Mouse (Mus musculus): ENCODE data around the gene Vamp3.

Vamp3 gene

DNA sequence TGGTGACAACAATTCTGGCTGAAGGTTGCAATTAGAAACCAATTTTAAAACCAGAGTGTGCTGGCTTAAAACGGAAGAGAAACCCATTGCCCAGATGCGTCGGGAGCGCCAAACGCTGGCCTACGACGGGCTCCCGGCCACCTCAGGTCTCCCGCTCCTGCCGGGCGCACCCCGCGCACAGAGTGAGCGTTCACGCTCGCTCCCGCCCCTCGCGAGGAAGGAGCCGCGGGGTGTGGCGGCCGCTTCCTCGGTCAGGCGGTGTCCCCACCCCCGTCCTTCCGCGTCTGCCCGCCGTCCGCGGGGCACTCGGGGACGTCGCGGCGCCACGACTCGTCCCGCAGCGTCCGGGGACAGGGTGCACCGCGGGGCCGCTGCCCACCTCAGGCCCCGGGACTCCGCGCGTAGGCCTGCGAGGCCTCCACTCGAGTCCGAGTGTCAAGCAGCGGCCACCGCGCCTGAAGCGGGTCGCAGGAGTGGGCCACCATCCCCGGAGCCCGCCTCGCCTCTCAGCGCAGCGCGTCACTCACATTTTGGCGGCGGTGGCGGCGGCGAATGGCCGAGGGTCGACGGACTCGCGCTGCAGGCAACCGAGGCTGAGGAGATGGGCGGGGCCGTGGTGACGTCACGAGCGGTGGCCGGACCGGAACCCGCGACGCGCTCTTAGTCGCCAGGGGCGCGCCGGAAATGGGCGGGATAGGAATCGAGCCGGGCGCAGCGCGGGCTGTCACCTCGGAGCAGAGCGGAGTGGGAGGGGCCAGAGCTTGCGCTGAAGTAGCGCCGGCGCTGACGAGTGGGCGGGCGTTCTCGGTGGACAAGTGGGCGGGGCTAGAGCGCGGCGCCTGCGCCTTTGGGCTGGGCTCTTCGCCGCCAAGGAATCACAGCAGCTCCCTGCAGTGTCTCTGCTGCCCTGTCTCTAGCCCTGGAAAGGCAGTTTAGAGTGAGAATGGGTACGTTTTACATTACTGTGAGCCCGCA is at the start of gene Vamp3:
TSS of gene Vamp3 (minus strand) at position 617 of the 975 bp plus-strand sequence.
- DNase-seq, result peak; percentile 100

DNA sequence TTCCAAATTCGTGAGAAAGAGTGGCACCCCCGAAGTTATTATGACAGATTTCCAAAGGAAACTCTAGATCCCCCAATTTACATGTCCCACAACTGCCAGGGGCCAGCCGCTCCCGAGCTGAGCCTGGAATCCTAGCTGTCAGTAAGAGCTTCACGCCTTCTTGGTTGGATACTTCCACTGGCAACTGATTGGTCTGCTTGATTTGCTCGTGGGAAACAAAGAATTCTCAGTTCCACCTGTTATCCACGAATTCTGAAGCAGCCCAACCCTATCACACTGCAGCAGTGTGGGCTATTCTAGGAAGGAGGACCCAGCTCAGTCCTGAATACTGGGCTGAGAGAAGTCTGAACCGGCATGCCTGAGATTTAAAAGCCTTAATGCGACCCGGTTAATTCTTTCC is 48.7 kb upstream of the Vamp3 start:
- no peak for DNase-seq

DNA sequence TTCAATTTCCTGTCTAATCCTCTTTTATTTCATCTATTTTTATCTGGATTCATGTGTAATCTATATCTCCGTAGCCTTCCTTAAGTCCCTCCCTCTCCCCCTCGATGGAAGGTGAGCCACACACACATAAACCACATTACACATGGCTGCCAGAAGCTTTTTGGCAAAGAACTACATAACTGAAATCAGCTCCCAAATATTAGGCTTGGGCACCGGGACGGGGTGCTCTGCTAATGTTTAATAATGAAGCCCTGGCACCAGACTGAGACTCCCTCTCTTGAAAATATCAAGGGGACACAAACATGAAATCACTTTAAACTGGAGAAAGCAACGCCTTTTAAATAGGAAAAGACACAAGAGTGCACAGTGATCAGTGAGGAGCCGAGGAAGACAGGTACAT is 48.1 kb upstream of the Vamp3 start:
- DNase-seq, result no peak

DNA sequence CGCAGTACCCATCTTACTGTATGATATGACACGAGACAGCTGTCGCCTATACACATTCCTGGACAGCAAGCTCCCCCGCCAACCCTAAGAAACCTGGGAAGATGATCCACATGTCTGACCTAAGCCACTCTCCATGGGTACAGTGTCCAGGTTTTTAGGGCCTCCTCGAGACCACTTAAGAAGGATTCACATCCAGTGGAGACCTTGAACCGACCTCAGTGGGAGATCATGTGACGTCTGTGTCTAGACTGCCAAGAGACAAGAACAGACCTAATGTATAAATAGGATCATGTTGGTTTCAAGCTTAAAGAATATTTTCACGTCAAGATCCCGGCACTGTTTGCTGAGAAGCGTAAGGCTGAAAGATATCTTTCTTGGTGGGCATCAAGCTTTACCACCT is 46.4 kb upstream of the Vamp3 start:
- no peak for DNase-seq

DNA sequence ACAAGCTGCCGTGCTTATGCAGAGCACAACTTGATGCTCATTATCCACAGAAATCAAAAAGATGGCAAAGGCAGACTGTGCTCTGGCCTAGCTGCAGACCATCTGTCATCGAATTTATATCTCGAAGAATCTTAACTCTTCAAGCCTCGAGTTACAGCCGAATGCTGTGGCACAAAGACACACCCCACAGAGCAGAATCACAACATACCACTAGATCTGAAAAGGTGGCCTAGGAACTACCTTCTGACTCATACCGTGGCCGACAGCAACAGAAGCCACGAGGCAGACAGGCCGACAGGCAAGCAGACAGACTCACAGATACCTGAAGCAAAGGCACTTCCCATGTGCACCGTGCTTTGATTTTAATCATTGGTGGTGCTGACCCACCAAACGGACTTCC is 45.9 kb upstream of the Vamp3 start:
- DNase-seq, result no peak

DNA sequence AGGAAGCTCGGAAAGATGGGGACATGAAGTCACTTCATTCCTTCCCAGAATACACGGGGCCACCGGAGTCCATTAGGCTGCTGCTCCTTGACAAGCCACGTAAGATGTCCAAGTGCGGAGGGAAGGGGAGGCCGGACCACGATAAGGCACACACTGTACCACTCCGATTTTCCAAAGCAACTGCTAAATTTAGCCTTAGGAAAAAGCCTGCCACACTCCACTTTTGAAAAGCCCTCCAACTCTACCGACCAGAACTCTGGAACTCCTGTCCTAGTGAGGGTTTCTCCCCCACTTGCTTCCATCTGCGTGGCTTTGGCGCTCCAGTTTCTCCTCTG is 39.3 kb upstream of the Vamp3 start:
- no peak for DNase-seq

DNA sequence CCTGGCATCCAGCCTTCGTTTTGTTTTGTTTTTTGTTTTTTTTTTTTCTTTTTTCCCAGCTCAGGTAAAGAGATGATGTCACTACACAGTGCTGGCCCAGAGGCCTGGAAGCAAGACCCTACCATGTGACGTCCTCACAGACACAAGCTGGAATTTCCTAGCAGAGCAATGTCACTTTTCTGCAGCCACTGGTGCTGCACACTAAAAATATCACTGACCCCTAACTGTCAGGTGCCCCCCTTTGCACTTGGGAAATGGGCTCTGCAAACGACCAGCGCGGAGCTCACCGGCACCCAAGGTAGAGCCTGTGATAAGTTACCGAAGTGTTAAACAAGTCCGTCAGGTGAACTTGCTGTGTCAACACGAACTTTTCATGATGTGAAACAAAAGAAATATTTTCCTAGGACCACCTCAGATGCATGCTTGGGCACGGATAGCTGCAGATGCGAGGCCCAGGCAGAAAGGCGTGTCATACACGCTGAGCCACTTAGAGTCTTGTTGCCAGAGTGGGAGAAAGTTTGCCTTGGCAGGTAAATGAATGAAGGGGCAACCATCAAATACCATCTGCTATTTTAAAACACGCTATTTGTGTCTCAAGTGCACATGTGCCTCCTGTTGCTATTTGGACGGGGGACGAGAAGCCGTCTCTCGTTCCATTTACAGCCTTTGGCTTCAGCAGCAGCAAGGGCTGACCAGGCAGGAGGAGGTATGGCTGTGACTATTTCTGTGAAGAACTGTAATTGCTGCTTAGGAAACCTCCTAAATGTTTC is 38.8 kb upstream of the Vamp3 start:
- DNase-seq, result no peak

DNA sequence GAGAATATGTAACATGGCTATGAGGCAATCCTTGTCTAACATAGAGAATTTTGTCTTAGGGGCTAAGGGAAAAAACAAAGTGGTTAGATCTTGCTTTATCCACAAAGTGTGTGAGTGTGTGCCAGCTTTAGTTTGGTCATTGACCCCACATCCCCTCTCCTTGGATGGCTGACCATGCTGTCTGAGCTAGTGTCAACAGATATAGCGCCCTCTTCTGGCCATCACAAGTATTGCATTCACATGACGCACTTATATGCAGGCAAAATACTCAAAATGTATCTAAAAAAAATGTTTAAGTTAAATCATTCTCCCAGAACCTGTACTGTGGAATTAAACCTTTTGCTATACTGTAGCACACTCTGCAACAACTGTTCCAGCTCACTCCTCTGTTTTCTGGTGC is 37.4 kb upstream of the Vamp3 start:
- peak; percentile 67 for DNase-seq

DNA sequence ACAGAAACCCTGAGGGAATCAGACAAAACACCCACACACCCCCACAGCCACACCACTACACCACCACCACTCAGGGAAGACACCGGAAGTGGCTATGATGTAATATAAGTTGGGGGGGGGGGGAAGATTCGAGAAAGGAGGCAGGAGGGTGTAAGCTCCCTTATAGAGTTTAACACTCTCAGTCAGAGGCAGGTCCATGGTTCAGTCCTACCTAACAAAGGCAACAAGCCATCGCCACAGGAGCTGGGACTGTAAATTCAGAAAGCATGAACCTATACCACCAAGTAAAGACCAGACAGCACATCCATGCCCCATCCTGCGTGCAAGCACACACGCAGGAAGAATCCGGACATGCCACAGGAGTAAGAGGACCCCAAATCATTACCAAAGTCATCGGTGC is 31.5 kb upstream of the Vamp3 start, which contains the start of gene Gm13090:
TSS of gene Gm13090 (plus strand) at position 301 of the 400 bp plus-strand sequence.
- no peak for DNase-seq

DNA sequence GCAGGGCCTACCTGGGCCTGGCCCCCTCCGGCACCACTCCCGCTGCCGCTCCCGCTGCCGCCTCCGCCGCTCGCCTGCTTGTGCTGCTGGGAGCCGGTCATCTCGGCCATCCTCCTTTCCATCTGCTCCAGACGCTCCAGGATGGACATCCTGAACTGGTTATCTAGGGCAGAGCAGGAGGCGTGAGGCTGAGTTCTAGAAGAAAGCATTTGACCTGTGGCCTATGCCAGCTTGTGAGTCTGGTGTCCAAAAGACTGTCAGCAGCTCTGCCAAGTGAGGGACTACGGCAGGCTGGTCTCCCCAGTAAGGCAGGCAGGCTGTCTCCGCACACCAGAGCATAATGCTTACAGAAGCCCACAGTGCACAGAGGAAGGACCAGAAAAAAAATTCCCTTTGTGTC is 31.1 kb upstream of the Vamp3 start:
- no peak for DNase-seq

DNA sequence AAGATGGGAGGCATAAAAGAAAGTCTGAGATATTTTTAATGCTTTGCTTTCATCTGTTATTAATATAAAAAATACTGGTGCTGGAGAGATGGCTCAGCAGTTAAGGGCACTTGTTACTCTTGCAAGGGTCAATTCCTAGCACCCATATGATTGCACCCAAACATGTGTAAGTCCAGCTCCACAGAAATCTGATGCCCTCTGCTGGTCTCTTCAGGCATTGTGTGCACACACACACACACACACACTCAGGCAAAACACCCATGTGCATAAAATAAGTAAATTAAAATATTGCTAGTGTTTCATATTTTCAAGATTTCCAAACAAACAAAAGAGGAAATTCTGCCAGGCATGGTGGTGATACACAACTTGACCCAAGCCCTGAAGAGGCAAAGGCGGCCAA is 29.6 kb upstream of the Vamp3 start:
- DNase-seq, result no peak

DNA sequence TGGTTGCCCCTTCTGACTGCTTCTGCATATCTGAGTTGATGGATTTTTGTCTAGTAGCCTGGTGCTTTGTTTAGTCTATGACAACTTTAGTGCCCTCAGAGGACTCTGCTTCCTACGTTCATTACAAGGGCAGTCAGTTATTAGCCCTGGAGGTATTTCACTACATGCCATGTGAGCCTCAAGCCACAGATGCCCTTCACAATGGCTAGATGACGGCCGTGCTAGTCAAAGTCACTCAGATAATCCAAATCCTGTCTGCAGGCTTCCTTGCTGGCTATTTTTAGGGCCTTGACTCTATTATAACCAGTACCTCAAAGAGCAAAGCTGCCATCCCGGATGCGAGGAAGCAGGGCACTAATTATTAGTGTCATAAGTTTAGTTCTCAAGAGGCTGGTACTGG is 25.3 kb upstream of the Vamp3 start:
- no peak for DNase-seq

DNA sequence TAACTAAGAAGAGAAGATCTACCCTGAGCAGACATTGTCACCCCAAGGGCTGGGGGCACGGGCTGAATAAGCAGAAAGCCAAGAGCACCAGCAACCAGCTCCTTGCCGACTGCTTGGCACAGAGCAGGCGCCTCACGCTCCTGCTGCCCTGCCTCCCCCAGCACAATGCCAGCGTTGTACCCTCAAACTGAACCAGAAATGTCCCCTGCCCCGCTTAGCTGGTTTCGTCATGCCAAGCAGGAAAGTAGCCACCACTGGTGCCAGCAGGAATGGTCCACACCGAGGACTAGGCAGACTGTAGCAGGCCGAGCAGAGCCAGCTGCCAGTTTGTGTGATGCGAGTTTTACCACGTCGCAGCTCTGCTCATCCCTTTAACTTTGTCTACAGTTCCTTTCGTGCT is 24.2 kb upstream of the Vamp3 start:
- DNase-seq, result no peak

DNA sequence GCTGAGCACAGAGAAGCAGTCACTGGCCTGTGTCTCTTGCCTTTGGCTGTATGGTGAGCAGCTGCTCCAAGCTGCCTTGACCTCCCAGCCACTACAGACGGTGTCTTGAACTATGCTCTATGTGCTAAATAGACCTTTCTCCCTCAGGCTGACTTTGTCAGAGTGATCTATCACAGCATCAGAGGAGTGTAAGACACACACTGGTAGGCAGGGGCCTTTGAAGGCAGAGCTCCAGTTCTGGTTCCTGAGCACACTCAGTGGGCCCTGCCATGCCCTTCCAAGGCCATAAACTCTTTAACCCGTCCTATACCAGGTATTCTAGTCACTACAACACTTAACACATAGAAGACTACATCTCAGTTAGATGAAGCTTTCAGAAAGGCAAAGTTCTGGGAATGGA is 23.6 kb upstream of the Vamp3 start:
- DNase-seq, result no peak

DNA sequence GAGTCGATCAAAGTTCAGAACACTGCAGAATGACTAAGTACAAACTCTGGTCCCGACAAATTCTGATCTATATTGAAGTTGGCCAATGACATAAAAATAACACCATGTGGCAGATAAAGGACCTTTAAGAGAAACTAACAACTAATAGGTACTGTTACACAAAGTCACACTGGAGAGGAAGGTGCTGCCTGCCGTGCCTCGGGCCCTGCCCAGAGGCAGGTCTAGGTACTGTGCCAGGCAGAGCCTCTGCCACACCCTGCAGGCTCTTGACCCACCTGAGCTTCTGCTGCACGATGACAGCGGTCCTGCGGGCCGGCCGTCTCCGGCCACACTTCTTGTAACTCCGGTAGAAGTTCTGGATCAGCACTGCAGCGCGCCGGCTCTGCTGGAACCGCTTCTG is 17.1 kb upstream of the Vamp3 start:
- no peak for DNase-seq

DNA sequence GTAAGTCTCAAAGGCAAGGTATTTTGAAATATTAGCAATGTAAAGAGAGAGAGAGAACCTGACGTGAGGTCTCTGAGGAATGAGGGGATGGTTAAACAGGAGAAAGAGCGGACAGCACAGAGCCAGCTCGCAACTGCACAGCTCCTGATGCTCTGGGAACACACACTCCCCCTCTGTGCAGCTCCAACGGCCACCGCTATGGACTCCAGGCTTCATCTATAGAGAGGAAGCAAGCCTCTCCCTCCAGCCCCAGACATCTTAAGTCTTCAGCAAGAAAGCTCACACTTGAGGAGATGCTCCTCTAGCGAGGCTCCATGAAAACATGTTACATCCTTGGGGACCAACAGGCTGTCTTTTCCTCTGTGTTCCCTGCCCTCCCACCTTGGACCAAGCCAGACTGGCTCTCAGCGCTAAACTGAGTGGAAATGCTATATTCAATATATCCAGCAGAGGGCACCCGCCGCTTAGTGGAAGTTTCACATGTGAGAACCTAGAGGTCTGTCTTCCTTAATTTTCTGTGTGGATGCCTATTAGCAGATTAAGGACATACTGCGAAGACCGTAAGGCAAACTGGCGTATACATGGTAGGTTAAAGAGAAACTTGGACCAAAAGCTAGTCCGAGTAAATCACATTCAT is 15.5 kb upstream of the Vamp3 start:
- DNase-seq, result peak; percentile 86

DNA sequence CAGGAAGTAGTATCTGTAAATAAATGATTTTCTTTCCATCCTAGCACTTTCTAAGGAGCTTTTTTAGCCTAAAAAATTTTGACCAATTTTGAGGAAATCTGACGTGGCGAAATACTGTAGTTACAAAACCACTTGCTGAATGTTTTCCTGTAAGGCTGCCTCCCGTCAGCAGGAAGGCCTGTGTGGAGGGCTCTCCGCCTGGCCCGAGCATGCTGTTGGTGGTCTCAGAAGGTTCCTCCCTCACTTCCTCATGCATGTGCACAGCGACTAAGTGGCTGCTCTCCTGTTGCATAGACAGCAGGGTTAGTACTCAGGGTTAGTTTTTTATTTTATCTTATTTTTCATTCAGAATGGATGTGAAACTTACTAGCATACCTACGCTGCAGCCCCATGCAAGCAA is 13.2 kb upstream of the Vamp3 start:
- no peak for DNase-seq

DNA sequence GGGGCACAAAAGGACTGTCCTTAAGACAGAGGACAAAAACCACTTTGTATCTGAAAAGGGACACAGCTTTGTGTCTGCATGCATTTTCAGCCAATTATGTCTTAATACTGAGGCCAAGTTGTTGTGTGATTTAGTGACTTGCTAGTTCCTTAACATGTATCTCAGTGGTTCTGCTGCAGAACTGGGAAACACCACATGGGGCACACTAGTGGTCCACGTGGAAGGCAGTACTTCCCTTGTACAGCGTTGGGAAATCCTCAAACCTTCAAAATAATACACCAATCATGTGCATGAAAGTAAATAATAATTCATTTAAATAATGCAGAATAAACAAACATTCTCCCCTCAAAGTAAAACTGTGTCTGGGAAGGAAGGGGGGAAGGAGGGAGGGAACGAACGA is 11.0 kb upstream of the Vamp3 start:
- DNase-seq, result no peak

DNA sequence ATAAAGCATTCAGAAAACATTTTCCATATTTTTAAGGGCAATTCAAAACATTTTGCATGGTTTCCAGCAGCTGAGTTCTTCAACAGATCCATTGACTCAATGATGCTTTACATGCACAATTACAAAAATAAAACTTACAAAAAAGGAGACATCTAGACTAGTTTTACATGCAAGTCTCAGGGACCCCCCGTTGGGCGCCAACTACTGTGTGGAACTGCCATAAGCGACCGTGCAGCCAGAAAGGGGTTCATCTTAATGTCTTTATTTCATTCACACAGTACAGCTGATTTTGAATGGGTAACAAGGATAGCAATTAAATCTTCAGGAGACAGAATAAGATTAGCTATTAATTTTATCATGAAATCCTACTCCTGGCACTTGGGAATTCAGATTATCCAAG is 1.8 kb upstream of the Vamp3 start:
- no peak for DNase-seq

DNA sequence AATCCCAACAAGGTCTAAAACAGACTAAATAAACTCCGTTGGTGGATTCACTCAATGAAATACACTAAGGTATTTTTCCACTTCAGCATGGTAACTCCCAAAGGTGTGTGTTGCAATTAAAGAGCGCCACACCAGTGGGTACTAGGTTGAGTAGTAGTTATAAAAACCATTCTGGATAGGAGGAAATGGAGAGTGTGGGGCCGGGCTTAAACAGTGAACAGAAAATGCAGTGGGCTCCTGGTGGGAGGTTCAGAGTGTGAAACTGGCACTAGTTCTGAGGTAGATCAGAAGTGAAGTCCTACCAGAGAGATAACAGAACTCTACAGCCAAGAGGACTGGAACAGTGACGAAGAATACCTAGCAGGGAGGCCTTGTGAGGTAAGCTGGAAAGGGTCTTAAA is 871 bp upstream of the Vamp3 start:
- no peak for DNase-seq

DNA sequence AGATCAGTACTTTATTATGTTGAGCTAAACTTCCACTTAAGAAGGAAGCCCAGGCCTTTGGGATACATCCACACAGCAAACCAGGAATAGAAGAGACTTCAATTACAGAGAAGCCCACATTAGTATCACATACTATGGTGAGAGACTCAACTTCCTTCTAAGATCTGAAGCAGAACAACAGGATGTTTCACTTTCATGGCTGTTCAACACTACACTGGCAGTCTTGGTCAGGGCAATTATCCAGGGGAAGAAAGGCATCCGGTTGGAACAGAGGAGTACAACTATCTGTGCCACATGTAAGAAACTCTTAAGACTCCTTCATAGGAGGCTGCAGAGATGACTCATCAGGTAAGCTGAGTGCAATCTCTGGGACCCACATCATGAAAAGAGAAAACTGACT is 6.6 kb downstream of the Vamp3 start:
- no peak for DNase-seq

DNA sequence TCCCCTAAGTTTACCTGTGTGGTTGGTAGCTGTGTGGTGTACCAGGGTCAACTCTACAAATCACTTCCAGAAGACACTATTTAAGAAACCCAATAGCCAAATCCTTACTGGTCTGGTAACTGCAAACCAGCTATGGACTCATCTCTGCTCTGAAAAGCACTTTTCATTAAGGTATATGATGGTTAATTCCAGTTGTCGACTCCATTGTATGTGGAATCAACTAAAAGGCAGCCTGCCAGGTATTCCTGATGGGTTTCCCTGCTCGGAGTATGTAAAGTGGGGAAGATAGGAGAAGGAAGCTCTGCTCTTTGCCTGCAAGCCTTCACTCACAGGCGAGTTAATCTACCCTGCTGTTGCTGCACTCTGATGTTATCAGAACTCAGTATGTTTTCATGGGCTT is 11.2 kb downstream of the Vamp3 start:
- no peak for DNase-seq

DNA sequence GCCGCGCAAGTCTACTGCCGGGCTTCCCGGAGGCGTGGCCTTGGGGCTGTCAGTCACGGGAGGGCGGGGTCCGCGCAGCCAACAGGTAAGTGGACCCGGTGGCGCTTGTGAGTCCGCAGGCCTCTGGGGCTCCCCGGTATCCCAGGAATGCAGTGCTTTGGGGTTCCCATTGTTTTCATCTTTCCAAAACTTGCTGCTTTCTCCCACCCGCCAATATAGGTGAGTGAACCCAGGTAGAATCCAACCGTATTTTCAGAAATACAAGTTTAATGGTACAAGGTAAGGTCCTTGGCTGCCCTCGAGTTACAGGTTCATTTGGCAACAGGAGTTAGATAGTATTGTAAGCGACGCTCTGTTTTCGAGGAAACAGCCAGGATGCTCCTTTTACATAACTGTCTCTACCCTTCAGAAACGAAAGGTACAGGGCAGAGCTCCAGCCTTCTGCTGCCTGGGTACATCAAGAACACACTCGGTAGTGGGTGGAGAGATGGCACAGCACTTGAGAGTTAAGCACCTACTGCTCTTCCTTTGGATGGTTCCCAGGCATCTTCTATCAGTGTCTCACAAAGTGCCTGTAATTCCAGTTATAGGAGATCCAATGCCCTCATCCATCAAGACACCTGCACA is 12.7 kb downstream of the Vamp3 start:
- DNase-seq, result no peak

All from kidney, postnatal 10 days (tissue).